Mouse (Mus musculus): ENCODE data around the gene Hipk2.

DNA sequence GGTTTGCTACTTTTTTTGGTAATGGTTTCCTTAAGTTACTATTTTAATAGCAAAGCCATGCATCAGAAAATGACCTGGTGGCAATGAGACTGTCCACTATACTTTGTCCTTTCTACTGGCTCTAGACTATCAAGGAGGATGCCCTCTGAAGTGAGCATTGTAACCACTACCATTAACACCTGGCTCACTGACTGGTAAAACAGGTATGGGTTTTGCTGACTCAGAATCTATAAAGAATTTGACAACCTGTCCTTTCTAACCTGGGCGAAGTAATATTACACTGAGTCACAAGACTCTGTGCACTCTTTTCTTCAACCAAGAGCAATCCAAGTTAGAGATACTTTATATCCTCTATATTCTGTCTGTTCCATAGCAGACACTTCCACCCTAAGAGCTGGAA, 7.0 kb downstream of the Hipk2 start:
- TF ChIP-seq CTCF (IDR thresholded peaks at IDR 0.05; ENCODE audit: extremely low read depth, insufficient read depth, insufficient read length, insufficient replicate concordance) (no peak), POLR2A (IDR thresholded peaks at IDR 0.05; ENCODE audit: low read depth, low read length) (no peak)
